Mouse (Mus musculus): ENCODE results near the gene Epsti1.

- no peak for TF ChIP-seq GATA1 (IDR thresholded peaks at IDR 0.05; ENCODE audit: low read length)
- TF ChIP-seq TAL1 (IDR thresholded peaks at IDR 0.05; ENCODE audit: low read length): no peak
Observed at GRCm38 (mm10) chr14:77933243-77933642, 29.2 kb downstream of the Epsti1 start.

Data from erythroblast, embryonic 14.5 days (primary cell).